Mouse (Mus musculus) gonadal fat pad, adult 2 months (tissue): ENCODE results near the gene Ppp5c. TPM values are rescaled to one million over a fixed set of nuclear protein-coding genes. Genes with fewer than 3 reads are reported as not detected.

Experiments used
- DNase-seq: peaks from one replicate; pipeline ENCODE4 v3.0.0-alpha.2; 2012; ENCODE audit warnings: low read depth
- polyA plus RNA-seq: library from polyadenylated mRNA; depleted of rRNA; stranded (reverse); fragments of >200 nt; gene quantifications from 2 replicates; pipeline ENCODE4 v1.2.3, GENCODE M21; 2012

Gene Ppp5c
- polyA plus RNA-seq, 1 experiment: 103 TPM

GRCm38 (mm10) chr7:17017036-17017435, 10.7 kb downstream of the Ppp5c start:
- DNase-seq: peak; percentile 83

- DNase-seq: no peak
These were observed 12.3 kb downstream of the Ppp5c start for GRCm38 (mm10) chr7:17015381-17015780.

GRCm38 (mm10) chr7:17011909-17012590, 15.7 kb downstream of the Ppp5c start:
- no peak for DNase-seq

- DNase-seq: peak; percentile 79
These were observed 17.7 kb downstream of the Ppp5c start for GRCm38 (mm10) chr7:17010010-17010347.

- DNase-seq: no peak
These were observed 18.3 kb downstream of the Ppp5c start for GRCm38 (mm10) chr7:17009326-17010009.

GRCm38 (mm10) chr7:17007300-17007699, 20.4 kb downstream of the Ppp5c start:
- no peak for DNase-seq

- no peak for DNase-seq
These were observed 23.0 kb downstream of the Ppp5c start for GRCm38 (mm10) chr7:17004716-17005115.

GRCm38 (mm10) chr7:17003230-17003960, 24.3 kb downstream of the Ppp5c start:
- DNase-seq: no peak

GRCm38 (mm10) chr7:17002375-17003195, 25.1 kb downstream of the Ppp5c start:
- no peak for DNase-seq

- DNase-seq: no peak
These were observed 28.1 kb downstream of the Ppp5c start for GRCm38 (mm10) chr7:16999650-17000049.

GRCm38 (mm10) chr7:16999233-16999632, 28.5 kb downstream of the Ppp5c start:
- DNase-seq: no peak

GRCm38 (mm10) chr7:16995345-16995744, 32.4 kb downstream of the Ppp5c start:
- no peak for DNase-seq

- no peak for DNase-seq
These were observed 33.3 kb downstream of the Ppp5c start for GRCm38 (mm10) chr7:16994400-16994799.

GRCm38 (mm10) chr7:16993651-16994399, 33.9 kb downstream of the Ppp5c start:
- no peak for DNase-seq

- DNase-seq: no peak
These were observed 35.3 kb downstream of the Ppp5c start, which contains the start of gene Ccdc8 for GRCm38 (mm10) chr7:16992451-16992807. TSS of gene Ccdc8 (plus strand) at chr7:16992708.

- no peak for DNase-seq
These were observed 35.9 kb downstream of the Ppp5c start for GRCm38 (mm10) chr7:16991681-16992450.

- DNase-seq: no peak
These were observed 37.5 kb downstream of the Ppp5c start for GRCm38 (mm10) chr7:16990006-16990744.

- DNase-seq: no peak
These were observed 39.3 kb downstream of the Ppp5c start for GRCm38 (mm10) chr7:16988405-16988804.

- no peak for DNase-seq
These were observed 40.1 kb downstream of the Ppp5c start for GRCm38 (mm10) chr7:16987541-16988149.
